Mouse (Mus musculus) midbrain, embryonic 15.5 days (tissue): Measurements from ENCODE around the gene Fgd2. TPM values are rescaled to one million over a fixed set of nuclear protein-coding genes. Genes with fewer than 3 reads are reported as not detected.

Source experiments
- ATAC-seq: fragments of 200-750 bp; cut with Nextera tagmentation; replicated peaks from 2 replicates; pipeline ENCODE4 v1.8.0; 2017; ENCODE audit warnings: moderate TSS enrichment
- H3K27ac ChIP-seq: fragments of 300-500 bp; sonication (generic); 2 replicates; pipeline ENCODE4 v1.5.1; 2015; ENCODE audit warnings: mild to moderate bottlenecking, inconsistent platforms
- H3K27me3 ChIP-seq: fragments of 300-500 bp; sonication (generic); replicated peaks from 2 replicates; pipeline ENCODE4 v1.6.1; 2015; ENCODE audit warnings: inconsistent platforms
- H3K36me3 ChIP-seq: fragments of 300-500 bp; sonication (generic); replicated peaks from 2 replicates; pipeline ENCODE4 v1.6.1; 2015; ENCODE audit warnings: inconsistent platforms
- H3K4me1 ChIP-seq: fragments of 300-500 bp; sonication (generic); 2 replicates; pipeline ENCODE4 v1.6.1; 2015; ENCODE audit warnings: inconsistent platforms
- H3K4me2 ChIP-seq: fragments of 300-500 bp; sonication (generic); 2 replicates; pipeline ENCODE4 v1.6.1; 2015; ENCODE audit warnings: inconsistent platforms, mild to moderate bottlenecking, moderate library complexity
- H3K4me3 ChIP-seq: fragments of 300-500 bp; sonication (generic); 2 replicates; pipeline ENCODE4 v1.5.1; 2015; ENCODE audit warnings: mild to moderate bottlenecking, inconsistent platforms
- H3K9ac ChIP-seq: fragments of 300-500 bp; sonication (generic); 2 replicates; pipeline ENCODE4 v1.6.1; 2015; ENCODE audit warnings: mild to moderate bottlenecking, inconsistent platforms
- H3K9me3 ChIP-seq: fragments of 300-500 bp; sonication (generic); 2 replicates; pipeline ENCODE4 v1.6.1; 2016; ENCODE audit warnings: inconsistent platforms
- WGBS: fragments of 180-500 bp; shearing (Covaris S2); methylation state at CpG from one replicate; pipeline ENCODE4 v1.1.7; 2015; ENCODE audit warnings: mixed read lengths; 5-methylcytosine and 5-hydroxymethylcytosine counted together
- polyA plus RNA-seq: library from polyadenylated mRNA; unstranded; fragments of >200 nt; fragmentation: Nextera tagmentation; extraction: Ambion mirVana; gene quantifications from 2 replicates; pipeline ENCODE4 v1.2.1, GENCODE M21; 2015

The Fgd2 gene
- polyA plus RNA-seq, 1 experiment from 2014 or later: 7.5 TPM

- Histone ChIP-seq H3K27ac (no peak overlapping the region), H3K27me3 (no peaks in the 10 kb centered on the region), H3K4me2 (no peak overlapping the region), H3K4me1 (no peaks in the 10 kb centered on the region), H3K4me3 (no peak overlapping the region), H3K9ac (no peak overlapping the region), H3K9me3 (no peaks in the 10 kb centered on the region), H3K36me3 (no peaks in the 10 kb centered on the region)
- no peak for ATAC-seq
- 43% methylated on average over 2 of the region's 2 CpGs for WGBS
Observed at GRCm38 (mm10) chr17:29428826-29429225, 68.1 kb downstream of the Fgd2 start.

Other genes starting within 250 kb of the Fgd2 start
- 0.15 TPM in 1 of 2 replicates, not detected in the other for gene Rab44, start 246.8 kb upstream of the Fgd2 start, polyA plus RNA-seq
- 38.3 and 41.3 TPM in 2 replicates for gene Cpne5, start 122.7 kb upstream of the Fgd2 start, polyA plus RNA-seq
- 113 and 119 TPM in 2 replicates for gene Ppil1, start 96.7 kb upstream of the Fgd2 start, polyA plus RNA-seq
- gene BC004004, start 92.1 kb upstream of the Fgd2 start, polyA plus RNA-seq: 112 and 114 TPM in 2 replicates
- gene Pi16, start 43.2 kb upstream of the Fgd2 start, polyA plus RNA-seq: 3.6 and 4.0 TPM in 2 replicates
- gene Mtch1, start 13.0 kb upstream of the Fgd2 start, polyA plus RNA-seq: 519 and 548 TPM in 2 replicates
- gene Pim1, start 129.8 kb downstream of the Fgd2 start, polyA plus RNA-seq: 10.3 and 10.9 TPM in 2 replicates
- gene Gm17657, start 188.7 kb downstream of the Fgd2 start, polyA plus RNA-seq: not detected in 2 replicates
- gene Tbc1d22b, start 188.9 kb downstream of the Fgd2 start, polyA plus RNA-seq: 29.9 and 31.0 TPM in 2 replicates
- 1.5 and 1.7 TPM in 2 replicates for gene Tmem217, start 191.5 kb downstream of the Fgd2 start, polyA plus RNA-seq